Mouse (Mus musculus) kidney, postnatal 25 days (tissue): ENCODE measurements around the gene Rimkla.
"Not testable (repeated sequence)": the region's sequence is repeated elsewhere in the genome, so short reads cannot be mapped to it uniquely, and the experiment has no call there.

Source experiments
- DNase-seq, 2 experiments: peaks; one replicate each; pipeline ENCODE4 v3.0.0; 2021; ENCODE audit warnings: mixed read lengths in 2 of 2

The Rimkla gene

GRCm38 (mm10) chr4:119492291-119492932 lies at the start of gene Rimkla:
Gene Rimkla (minus strand): TSS chr4:119492628.
- DNase-seq, result peak; percentile 64 to 84

- no peak for DNase-seq
These were observed 48.1 kb upstream of the Rimkla start for GRCm38 (mm10) chr4:119540533-119540890.

- peak; percentile 36 to 72 for DNase-seq
These were observed 47.6 kb upstream of the Rimkla start for GRCm38 (mm10) chr4:119539836-119540532.

GRCm38 (mm10) chr4:119539031-119539824 lies 46.8 kb upstream of the Rimkla start, which contains the start of gene Frg2f1:
Gene Frg2f1 (minus strand): TSS chr4:119539529.
- DNase-seq, result peak; percentile 97 to 98

GRCm38 (mm10) chr4:119537436-119537835 lies 45.0 kb upstream of the Rimkla start:
- peak; percentile 10 to 41 for DNase-seq

- DNase-seq, result not testable (repeated sequence)
These were observed 44.2 kb upstream of the Rimkla start, which contains the start of gene Foxj3 for GRCm38 (mm10) chr4:119536615-119537014. Gene Foxj3 (plus strand): TSS chr4:119537004.

- DNase-seq, result no peak
These were observed 42.7 kb upstream of the Rimkla start for GRCm38 (mm10) chr4:119535103-119535502.

- no peak for DNase-seq
These were observed 39.4 kb upstream of the Rimkla start for GRCm38 (mm10) chr4:119531813-119532212.

GRCm38 (mm10) chr4:119526329-119526845 lies 34.0 kb upstream of the Rimkla start:
- no peak for DNase-seq

- no peak for DNase-seq
These were observed 32.0 kb upstream of the Rimkla start for GRCm38 (mm10) chr4:119524466-119524865.

GRCm38 (mm10) chr4:119524010-119524409 lies 31.6 kb upstream of the Rimkla start:
- DNase-seq, result no peak

- no peak for DNase-seq
These were observed 31.1 kb upstream of the Rimkla start for GRCm38 (mm10) chr4:119523575-119523974.

- no peak for DNase-seq
These were observed 20.3 kb upstream of the Rimkla start for GRCm38 (mm10) chr4:119512731-119513141.

GRCm38 (mm10) chr4:119511591-119511990 lies 19.2 kb upstream of the Rimkla start:
- no peak for DNase-seq

- DNase-seq, result no peak
These were observed 6.0 kb upstream of the Rimkla start for GRCm38 (mm10) chr4:119498319-119498848.

GRCm38 (mm10) chr4:119492933-119493327 lies 502 bp upstream of the Rimkla start:
- DNase-seq, result no peak

- DNase-seq, result peak in 1 of 2 experiments; percentile 36
These were observed 1.6 kb downstream of the Rimkla start for GRCm38 (mm10) chr4:119490806-119491205.

GRCm38 (mm10) chr4:119489666-119490065 lies 2.8 kb downstream of the Rimkla start:
- DNase-seq, result no peak

GRCm38 (mm10) chr4:119484882-119485281 lies 7.5 kb downstream of the Rimkla start:
- no peak for DNase-seq

GRCm38 (mm10) chr4:119483051-119483450 lies 9.4 kb downstream of the Rimkla start:
- DNase-seq, result peak in 1 of 2 experiments; percentile 8

GRCm38 (mm10) chr4:119473150-119473549 lies 19.3 kb downstream of the Rimkla start:
- no peak for DNase-seq

GRCm38 (mm10) chr4:119472545-119472944 lies 19.9 kb downstream of the Rimkla start:
- DNase-seq, result no peak
